Mouse (Mus musculus) gastrocnemius, postnatal 4 days (tissue): ENCODE data around the gene Scn8a. TPM values are rescaled to one million over a fixed set of nuclear protein-coding genes. Genes with fewer than 3 reads are reported as not detected.

Experiments used
- DNase-seq, 2 experiments: peaks; one replicate each; pipeline ENCODE4 v3.0.0; 2021 to 2022; ENCODE audit warnings: low spot score in 2 of 2, mixed read lengths in 2 of 2
- total RNA-seq, 2 experiments: library from RNA; stranded (reverse); gene quantifications; 2 replicates each; pipeline ENCODE4 v1.2.3; 2021

Gene Scn8a
- total RNA-seq, 2 experiments from 2014 or later: 1.2 to 1.9 TPM

- DNase-seq: no peak
Observed at GRCm38 (mm10) chr15:101011352-101011751, 141.7 kb downstream of the Scn8a start.

DNA sequence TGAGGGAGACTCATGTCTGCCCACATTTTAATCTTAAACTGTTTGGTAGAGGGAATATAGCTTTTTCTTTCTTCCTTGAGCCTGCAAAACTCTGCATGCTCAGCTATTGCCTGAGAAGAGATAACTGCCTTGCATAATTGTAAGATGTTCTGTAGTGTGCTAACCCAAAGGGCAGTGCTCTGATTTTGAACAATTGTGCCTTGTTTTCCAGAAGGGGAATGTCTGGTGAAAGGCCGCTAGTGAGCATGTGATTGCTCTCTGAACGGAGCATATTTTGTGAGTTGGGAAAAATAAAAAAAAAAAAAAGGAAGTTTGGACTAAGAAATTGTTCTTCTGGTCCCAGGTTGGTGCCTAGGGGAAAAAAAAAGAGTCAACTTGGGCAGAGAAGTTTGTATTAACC, 159.3 kb downstream of the Scn8a start:
- DNase-seq: no peak

GRCm38 (mm10) chr15:101039651-101040050, 170.0 kb downstream of the Scn8a start:
- DNase-seq: no peak

DNA sequence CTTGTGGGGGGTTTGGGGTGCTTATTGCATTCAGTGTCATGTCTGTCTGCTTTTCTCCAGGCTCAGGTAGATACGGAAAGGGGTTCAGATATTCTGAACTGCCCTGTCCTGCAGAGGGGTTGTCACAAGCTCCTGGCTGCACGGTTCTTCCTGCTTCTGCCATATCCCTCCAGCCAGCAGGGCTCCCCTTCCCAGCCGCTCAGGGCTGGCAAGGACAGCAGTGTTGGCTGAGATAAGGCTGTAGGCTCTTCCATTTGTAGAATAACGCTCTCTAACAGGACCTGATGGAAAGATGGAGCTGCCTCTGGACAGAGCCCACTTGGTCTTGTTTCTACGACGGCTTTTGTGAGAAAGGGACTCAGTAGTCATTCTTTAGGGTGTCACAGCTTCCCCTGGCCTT, 172.3 kb downstream of the Scn8a start:
- no peak for DNase-seq

DNA sequence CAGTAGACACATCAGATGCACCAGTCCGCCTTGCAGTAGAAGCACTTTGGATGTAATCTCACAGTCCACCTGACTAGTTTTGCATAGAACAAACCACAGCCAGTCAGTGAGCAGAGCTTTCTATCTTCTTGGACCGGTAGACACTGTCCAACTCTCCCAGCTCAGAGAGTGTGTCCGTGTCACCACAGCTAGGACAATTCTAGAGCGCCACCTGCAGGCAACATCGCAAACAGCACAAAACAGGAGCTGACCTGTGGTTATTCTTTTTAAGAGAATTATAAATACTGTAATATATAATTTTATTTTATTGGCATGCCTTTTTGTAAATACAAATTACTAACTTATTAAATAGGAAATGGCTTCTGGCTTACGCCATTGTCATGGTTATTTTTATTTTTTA, 173.0 kb downstream of the Scn8a start:
- peak in 1 of 2 experiments; percentile 45 for DNase-seq

GRCm38 (mm10) chr15:101044531-101044930, 174.9 kb downstream of the Scn8a start:
- no peak for DNase-seq

DNA sequence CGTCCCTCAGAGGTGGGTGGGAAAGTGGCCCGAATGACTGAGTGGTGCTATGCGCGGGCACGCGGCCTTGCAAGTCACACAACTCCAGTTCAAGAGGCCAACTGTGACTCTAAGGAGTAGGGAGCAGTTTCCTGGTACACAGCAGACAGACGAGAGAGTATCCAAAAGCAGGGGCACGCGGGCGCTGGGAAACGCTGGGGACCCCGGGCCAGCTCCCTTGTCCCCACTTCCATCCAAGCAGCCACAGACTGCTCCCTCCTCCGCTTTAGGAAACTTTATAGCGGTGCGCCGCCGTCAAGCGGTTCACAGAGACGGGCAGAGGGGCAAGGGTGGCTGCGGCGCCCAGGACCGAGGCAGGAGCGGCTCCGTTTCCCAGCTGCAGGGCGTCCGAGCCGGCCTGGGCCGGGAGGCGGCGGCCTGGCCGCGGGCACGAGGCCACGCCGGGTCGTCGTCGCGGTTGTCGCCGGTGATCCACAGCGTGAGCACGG, 176.4 kb downstream of the Scn8a start:
- DNase-seq: no peak

DNA sequence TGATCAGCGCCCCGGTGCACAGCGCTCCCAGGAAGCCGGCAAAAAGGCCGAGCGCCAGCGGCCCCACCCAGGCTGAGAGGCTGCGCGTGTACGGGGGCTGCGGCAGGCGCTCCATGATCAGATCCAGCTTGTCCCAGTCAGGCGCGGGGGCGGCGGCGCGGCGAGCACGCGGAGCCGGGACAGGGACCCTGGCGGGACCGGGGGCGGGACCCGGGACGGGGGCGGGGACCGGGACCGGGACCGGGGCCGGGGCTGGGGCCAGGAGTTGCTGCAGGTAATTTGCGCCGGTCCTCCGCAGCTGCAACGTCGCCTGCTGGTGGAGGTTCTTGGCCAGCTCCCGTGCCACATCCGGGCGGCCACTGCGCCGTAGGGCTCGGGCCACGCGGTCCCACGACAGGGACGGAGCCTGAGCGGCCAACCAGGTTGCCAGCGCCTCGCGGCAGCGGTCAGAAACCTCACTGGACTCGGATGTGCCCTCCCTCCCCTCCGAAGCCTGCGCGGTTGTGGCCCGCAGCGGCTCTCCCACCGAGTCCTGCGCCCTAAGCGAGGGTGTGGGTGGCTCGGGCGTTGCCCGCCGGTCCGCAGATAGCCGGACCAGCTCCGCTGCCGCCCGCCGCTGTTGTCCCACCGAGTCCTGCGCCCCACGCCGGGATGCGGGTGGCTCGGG, 177.0 kb downstream of the Scn8a start:
- DNase-seq: peak in 1 of 2 experiments; percentile 42

DNA sequence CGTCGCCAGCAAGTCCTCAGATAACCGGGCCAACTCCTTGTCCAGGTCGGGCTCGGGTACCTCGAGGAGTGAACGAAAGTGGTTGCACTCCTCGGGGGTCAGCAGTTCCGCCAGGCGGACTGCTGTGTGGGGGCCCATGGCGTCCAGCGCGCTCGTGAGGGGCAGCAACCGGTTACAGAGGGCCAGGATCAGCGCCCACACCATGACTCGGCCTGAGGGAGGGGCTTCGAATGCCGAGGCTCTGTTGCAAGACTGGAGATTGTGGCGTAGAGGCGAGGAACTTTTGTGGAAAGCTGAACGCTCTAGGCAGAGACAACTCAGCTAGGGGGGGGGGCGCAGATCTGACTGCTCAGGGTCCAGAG, 177.5 kb downstream of the Scn8a start, which contains the start of gene Gm47841:
Gene Gm47841, minus strand, starts transcription at position 204 of the 362 bp plus-strand sequence.
- DNase-seq: no peak

GRCm38 (mm10) chr15:101048338-101048896, 178.8 kb downstream of the Scn8a start:
- no peak for DNase-seq

GRCm38 (mm10) chr15:101051869-101052268, 182.2 kb downstream of the Scn8a start:
- DNase-seq: no peak

DNA sequence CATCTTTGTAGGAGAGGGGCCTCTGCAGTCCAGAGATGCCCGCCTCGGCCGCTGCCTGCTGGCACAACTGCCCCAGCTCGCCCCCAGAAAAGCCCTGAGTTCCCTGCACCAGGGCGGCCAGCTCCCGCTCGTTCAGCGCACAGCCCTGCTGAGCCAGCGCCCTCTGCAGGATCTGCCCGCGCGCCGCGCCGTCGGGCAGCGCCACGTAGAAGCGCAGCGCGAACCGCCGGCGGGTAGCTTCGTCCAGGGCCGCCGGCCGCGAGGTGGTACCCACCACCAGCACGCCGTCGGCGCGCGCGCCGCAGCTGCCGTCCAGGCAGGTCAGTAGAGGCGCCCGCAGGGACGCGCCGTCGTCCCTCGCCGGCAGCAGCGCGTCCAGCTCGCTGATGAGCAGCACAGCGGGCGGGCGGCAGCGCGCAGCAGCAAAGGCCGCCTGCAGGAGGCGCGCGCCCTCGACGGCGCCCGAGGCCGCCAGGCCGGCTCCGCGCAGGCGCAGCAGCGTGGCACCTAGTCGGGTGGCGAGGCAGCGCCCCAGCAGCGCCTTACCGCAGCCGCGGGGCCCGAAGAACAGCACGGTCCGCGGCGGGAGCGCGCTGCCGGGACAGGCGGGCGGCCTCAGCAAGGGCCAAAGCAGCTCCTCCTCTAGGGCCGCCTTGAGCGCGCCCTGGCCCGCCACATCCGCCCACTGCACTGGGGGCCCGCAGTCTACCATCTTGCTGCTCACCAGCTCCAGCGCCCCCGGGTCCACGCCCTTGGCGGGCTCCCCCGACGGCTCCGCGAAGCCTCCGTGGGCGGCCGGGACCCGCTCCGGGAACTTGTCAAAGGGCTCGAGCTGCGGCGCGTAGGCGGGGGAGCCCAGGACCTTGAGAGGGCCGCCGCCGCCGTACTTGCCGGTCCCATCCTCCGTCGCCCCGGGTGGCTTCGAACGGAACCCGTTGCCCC, 183.2 kb downstream of the Scn8a start:
- peak in 1 of 2 experiments; percentile 37 for DNase-seq

DNA sequence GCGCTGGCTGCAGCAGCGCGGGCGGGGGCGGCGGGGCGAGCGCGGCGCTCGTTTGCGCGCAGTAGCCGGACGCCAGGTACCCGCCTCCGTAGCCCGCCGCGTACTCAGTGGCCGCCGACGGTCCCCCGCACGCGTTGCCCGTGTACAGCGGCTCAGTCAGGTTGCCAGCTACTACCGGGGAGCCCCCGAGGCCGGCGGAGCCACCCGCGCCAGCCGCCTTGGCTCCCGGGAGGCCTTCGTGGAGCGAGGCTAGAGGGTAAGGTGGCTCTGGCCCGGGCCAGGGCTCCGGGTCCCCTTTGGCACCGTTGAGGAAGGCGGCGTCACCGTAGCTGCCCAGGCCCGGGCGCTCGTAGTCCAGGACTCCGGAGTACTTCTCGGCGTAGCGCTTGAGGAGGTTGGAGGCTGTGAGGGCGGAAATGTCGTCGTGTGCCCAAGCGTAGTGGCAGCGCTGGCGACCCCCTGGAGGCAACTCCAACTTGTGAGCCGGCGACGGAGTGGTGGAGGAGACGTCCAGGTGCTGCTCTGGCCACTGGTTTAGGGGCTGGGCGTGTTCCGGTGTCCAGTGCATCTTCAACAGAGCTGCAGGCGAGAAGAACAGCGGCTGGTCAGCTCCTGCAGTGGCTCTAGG, 184.3 kb downstream of the Scn8a start:
- DNase-seq: no peak

DNA sequence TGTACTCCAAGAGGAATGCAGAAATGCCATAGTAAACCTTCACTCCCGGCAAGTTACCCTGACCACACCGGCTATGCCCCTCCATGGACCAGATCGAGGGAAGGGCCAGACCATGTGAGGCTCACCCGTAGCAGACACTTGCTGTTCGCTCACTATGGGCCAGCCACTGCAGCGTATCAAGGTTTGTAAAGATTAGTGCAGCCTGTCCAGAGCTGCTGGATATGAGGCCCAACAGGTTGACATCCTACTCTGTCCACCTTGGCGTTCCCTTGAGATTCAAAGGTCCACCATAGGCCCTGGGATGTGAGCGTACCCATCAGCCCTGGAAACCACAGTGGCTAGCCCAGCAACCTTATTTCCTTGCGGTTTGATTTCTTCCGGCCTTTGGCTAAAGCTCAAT, 184.9 kb downstream of the Scn8a start:
- no peak for DNase-seq

GRCm38 (mm10) chr15:101056225-101056624, 186.6 kb downstream of the Scn8a start:
- DNase-seq: peak in 1 of 2 experiments; percentile 59

DNA sequence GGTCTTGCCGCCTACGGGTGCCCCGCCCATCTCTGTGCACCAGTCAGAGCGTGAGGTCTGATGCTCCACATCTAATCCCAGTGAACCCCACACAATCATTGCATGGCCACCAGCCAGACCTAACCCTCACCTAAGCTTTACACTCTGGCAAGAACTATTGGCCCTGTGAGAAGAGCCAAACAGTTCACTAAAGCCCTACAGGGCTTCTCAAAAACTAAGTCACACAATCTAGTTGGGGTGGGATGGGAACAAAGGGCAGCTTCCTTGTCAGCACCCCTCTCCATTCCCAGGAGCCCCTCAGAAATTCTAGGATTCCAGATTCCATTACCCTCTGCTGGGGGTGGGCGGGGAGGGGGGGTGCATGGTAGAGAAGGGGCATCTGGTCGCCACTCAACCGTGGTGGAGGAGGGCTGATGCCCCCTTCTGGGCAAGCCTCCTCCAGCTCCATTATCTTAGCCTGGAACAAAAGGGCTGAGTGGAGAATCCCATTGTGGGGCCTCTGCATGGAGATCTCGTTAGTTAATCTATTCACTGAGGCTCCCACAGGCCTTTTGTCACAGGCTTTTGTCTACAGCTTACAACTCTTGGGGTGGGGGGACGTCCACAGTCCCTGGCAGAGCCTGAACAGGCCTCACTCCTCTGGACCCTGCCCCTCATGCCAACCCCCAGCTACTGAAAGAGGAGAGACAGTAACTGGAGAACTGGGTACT, 190.1 kb downstream of the Scn8a start:
- no peak for DNase-seq

DNA sequence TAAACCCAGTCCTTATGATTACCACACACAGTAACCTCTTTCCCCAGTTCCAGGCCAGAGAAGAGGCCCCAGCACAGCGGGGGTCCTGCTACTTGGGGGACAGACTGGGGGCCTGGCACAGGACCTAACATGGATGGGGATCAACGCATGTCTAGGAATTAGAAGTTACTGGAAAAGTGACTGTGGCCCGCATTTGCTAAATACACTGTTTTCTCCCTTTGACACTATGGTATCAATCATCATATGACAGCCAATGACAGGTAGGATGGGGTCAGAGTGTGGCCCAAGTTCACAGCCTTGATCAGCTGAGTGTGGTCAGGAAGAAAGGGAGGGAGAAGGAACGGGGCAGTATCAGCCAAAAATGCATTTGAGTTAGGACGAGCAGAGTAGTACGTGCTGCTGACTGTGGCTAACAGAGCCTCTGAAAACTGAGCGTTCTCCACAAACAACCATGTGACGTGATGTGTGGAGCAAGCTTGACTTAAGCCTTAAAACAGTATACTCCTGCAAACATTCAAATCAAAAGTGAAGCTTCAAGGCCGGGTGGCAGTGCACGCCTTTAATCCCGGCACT, 190.7 kb downstream of the Scn8a start:
- DNase-seq: no peak

- DNase-seq: peak in 1 of 2 experiments; percentile 48
Observed at GRCm38 (mm10) chr15:101065069-101065468, 195.4 kb downstream of the Scn8a start.

- DNase-seq: no peak
Observed at GRCm38 (mm10) chr15:101066364-101066847, 196.7 kb downstream of the Scn8a start.
